Mouse (Mus musculus): Measurements from ENCODE around the gene Dbnl. TPM values are rescaled to one million over a fixed set of nuclear protein-coding genes. Genes with fewer than 3 reads are reported as not detected.

The Dbnl gene
- polyA plus RNA-seq, 1 experiment from 2014 or later, result 114 TPM

GRCm38 (mm10) chr11:5744951-5745350, 43.3 kb upstream of the Dbnl start:
- 73% methylated on average over 2 of the region's 2 CpGs for WGBS
- Histone ChIP-seq H3K36me3 (ENCODE audit: insufficient read depth) (no peaks in the 10 kb centered on the region), H3K9me3 (ENCODE audit: low read depth, low read length) (no peaks in the 10 kb centered on the region), H3K4me3 (ENCODE audit: low read depth, low read length) (no peak overlapping the region), H3K27ac (ENCODE audit: low read depth) (no peak overlapping the region), H3K4me2 (no peak overlapping the region), H3K9ac (no peak overlapping the region), H3K27me3 (ENCODE audit: insufficient read depth, low read length) (no peaks in the 10 kb centered on the region), H3K4me1 (ENCODE audit: insufficient read depth) (no peaks in the 10 kb centered on the region)
- TF ChIP-seq CTCF (IDR thresholded peaks at IDR 0.05; ENCODE audit: low read depth), result no peak
- ATAC-seq (ENCODE audit: insufficient read depth) (no peak), DNase-seq (no peak)

GRCm38 (mm10) chr11:5753755-5754154, 34.5 kb upstream of the Dbnl start:
- WGBS, result 83% methylated on average over 2 of the region's 2 CpGs
- no peak for ATAC-seq (ENCODE audit: insufficient read depth)

GRCm38 (mm10) chr11:5761820-5762632, 26.3 kb upstream of the Dbnl start, which contains the start of gene Urgcp:
TSS of gene Urgcp (minus strand) at chr11:5762376.
- H3K27ac ChIP-seq (ENCODE audit: low read depth), result peak within 1 kb of the TSS; percentile 94
- peak; percentile 99 for ATAC-seq (ENCODE audit: insufficient read depth)
- H3K36me3 ChIP-seq (ENCODE audit: insufficient read depth), result peaks cover 8% of the 10 kb centered on the region; the same call in 1 of the 2 replicates
- H3K27me3 ChIP-seq (ENCODE audit: insufficient read depth, low read length), result no peaks in the 10 kb centered on the region
- H3K9me3 ChIP-seq (ENCODE audit: low read depth, low read length), result no peaks in the 10 kb centered on the region
- H3K4me2 ChIP-seq, result peak within 1 kb of the TSS; percentile 70
- peak within 1 kb of the TSS; percentile 89 for H3K9ac ChIP-seq
- H3K4me1 ChIP-seq (ENCODE audit: insufficient read depth), result no peaks in the 10 kb centered on the region
- peak; percentile 98 for DNase-seq
- peak; percentile 18; the same call in 1 of the 2 replicates for TF ChIP-seq CTCF (IDR thresholded peaks at IDR 0.05; ENCODE audit: low read depth)
- WGBS, result under 1% methylated on average over 68 of the region's 68 CpGs
- peak within 1 kb of the TSS; percentile 79 for H3K4me3 ChIP-seq (ENCODE audit: low read depth, low read length)

More at GRCm38 (mm10) chr11:5753755-5754154, 34.5 kb upstream of the Dbnl start:
- H3K4me2 ChIP-seq, result no peak overlapping the region
- H3K27ac ChIP-seq (ENCODE audit: low read depth), result no peak overlapping the region
- no peak for TF ChIP-seq CTCF (IDR thresholded peaks at IDR 0.05; ENCODE audit: low read depth)
- H3K9me3 ChIP-seq (ENCODE audit: low read depth, low read length), result no peaks in the 10 kb centered on the region; the same call in 1 of the 2 replicates
- no peak overlapping the region for H3K4me3 ChIP-seq (ENCODE audit: low read depth, low read length)
- no peak overlapping the region for H3K9ac ChIP-seq
- no peak for DNase-seq
- H3K4me1 ChIP-seq (ENCODE audit: insufficient read depth), result no peaks in the 10 kb centered on the region
- H3K27me3 ChIP-seq (ENCODE audit: insufficient read depth, low read length), result no peaks in the 10 kb centered on the region
- H3K36me3 ChIP-seq (ENCODE audit: insufficient read depth), result peaks cover 8% of the 10 kb centered on the region; the same call in 1 of the 2 replicates

- Histone ChIP-seq H3K9ac (peak overlapping the region; percentile 89), H3K4me3 (ENCODE audit: low read depth, low read length) (peak overlapping the region; percentile 79), H3K36me3 (ENCODE audit: insufficient read depth) (peaks cover 7% of the 10 kb centered on the region; the same call in 1 of the 2 replicates), H3K4me2 (peak overlapping the region; percentile 70), H3K9me3 (ENCODE audit: low read depth, low read length) (no peaks in the 10 kb centered on the region), H3K27ac (ENCODE audit: low read depth) (peak overlapping the region; percentile 94), H3K4me1 (ENCODE audit: insufficient read depth) (no peaks in the 10 kb centered on the region), H3K27me3 (ENCODE audit: insufficient read depth, low read length) (no peaks in the 10 kb centered on the region)
- TF ChIP-seq CTCF (IDR thresholded peaks at IDR 0.05; ENCODE audit: low read depth), result no peak
- WGBS, result 20% methylated on average over 6 of the region's 6 CpGs
- DNase-seq (no peak), ATAC-seq (ENCODE audit: insufficient read depth) (peak; percentile 40; the same call in 1 of the 2 replicates)
These were observed 25.7 kb upstream of the Dbnl start for GRCm38 (mm10) chr11:5762633-5762982.

- Histone ChIP-seq H3K27ac (ENCODE audit: low read depth) (no peak overlapping the region), H3K27me3 (ENCODE audit: insufficient read depth, low read length) (no peaks in the 10 kb centered on the region), H3K4me1 (ENCODE audit: insufficient read depth) (no peaks in the 10 kb centered on the region), H3K9me3 (ENCODE audit: low read depth, low read length) (no peaks in the 10 kb centered on the region), H3K4me2 (no peak overlapping the region), H3K9ac (no peak overlapping the region), H3K4me3 (ENCODE audit: low read depth, low read length) (no peak overlapping the region), H3K36me3 (ENCODE audit: insufficient read depth) (peaks cover 9% of the 10 kb centered on the region; the same call in 1 of the 2 replicates)
- 77% methylated on average over 6 of the region's 6 CpGs for WGBS
- ATAC-seq (ENCODE audit: insufficient read depth), result no peak
- no peak for TF ChIP-seq CTCF (IDR thresholded peaks at IDR 0.05; ENCODE audit: low read depth)
- DNase-seq, result no peak
These were observed 22.3 kb upstream of the Dbnl start for GRCm38 (mm10) chr11:5766019-5766418.

- no peak overlapping the region for H3K4me3 ChIP-seq (ENCODE audit: low read depth, low read length)
- WGBS, result 73% methylated on average over 2 of the region's 2 CpGs
- peak; percentile 49 for TF ChIP-seq CTCF (IDR thresholded peaks at IDR 0.05; ENCODE audit: low read depth)
- H3K4me1 ChIP-seq (ENCODE audit: insufficient read depth), result no peaks in the 10 kb centered on the region
- no peak overlapping the region for H3K27ac ChIP-seq (ENCODE audit: low read depth)
- H3K27me3 ChIP-seq (ENCODE audit: insufficient read depth, low read length), result no peaks in the 10 kb centered on the region
- H3K4me2 ChIP-seq, result no peak overlapping the region
- H3K36me3 ChIP-seq (ENCODE audit: insufficient read depth), result peaks cover 10% of the 10 kb centered on the region; the same call in 1 of the 2 replicates
- ATAC-seq (ENCODE audit: insufficient read depth) (no peak), DNase-seq (no peak)
- H3K9ac ChIP-seq, result no peak overlapping the region
- H3K9me3 ChIP-seq (ENCODE audit: low read depth, low read length), result no peaks in the 10 kb centered on the region
These were observed 9.8 kb upstream of the Dbnl start for GRCm38 (mm10) chr11:5778481-5778880.

- H3K36me3 ChIP-seq (ENCODE audit: insufficient read depth), result peaks cover 10% of the 10 kb centered on the region; the same call in 1 of the 2 replicates
- ATAC-seq (ENCODE audit: insufficient read depth), result no peak
- H3K4me3 ChIP-seq (ENCODE audit: low read depth, low read length), result no peak overlapping the region
- no peak for DNase-seq
- no peaks in the 10 kb centered on the region for H3K4me1 ChIP-seq (ENCODE audit: insufficient read depth)
- no peaks in the 10 kb centered on the region for H3K27me3 ChIP-seq (ENCODE audit: insufficient read depth, low read length)
- WGBS, result 89% methylated on average over 6 of the region's 6 CpGs
- H3K27ac ChIP-seq (ENCODE audit: low read depth), result no peak overlapping the region
- no peaks in the 10 kb centered on the region for H3K9me3 ChIP-seq (ENCODE audit: low read depth, low read length)
- H3K4me2 ChIP-seq, result no peak overlapping the region
- TF ChIP-seq CTCF (IDR thresholded peaks at IDR 0.05; ENCODE audit: low read depth), result no peak
- H3K9ac ChIP-seq, result no peak overlapping the region
These were observed 8.2 kb upstream of the Dbnl start for GRCm38 (mm10) chr11:5780035-5780499.
